Mouse (Mus musculus) heart, postnatal 0 days (tissue): ENCODE measurements around the gene Ermp1.

Experiments used
- CTCF ChIP-seq: IDR thresholded peaks from 2 replicates; pipeline ENCODE4 v1.5.1; 2016; ENCODE audit warnings: antibody characterized with exemption, control low read depth, low read depth
- EP300 ChIP-seq: IDR thresholded peaks from 2 replicates; pipeline ENCODE4 v1.6.1; 2016; ENCODE audit warnings: antibody characterized with exemption, low read depth

- TF ChIP-seq CTCF (no peak), EP300 (no peak)
Measured at GRCm38 (mm10) chr19:29666164-29666563, 17.9 kb upstream of the Ermp1 start.
